Mouse (Mus musculus): ENCODE data around the gene Igflr1.

Gene Igflr1

DNA sequence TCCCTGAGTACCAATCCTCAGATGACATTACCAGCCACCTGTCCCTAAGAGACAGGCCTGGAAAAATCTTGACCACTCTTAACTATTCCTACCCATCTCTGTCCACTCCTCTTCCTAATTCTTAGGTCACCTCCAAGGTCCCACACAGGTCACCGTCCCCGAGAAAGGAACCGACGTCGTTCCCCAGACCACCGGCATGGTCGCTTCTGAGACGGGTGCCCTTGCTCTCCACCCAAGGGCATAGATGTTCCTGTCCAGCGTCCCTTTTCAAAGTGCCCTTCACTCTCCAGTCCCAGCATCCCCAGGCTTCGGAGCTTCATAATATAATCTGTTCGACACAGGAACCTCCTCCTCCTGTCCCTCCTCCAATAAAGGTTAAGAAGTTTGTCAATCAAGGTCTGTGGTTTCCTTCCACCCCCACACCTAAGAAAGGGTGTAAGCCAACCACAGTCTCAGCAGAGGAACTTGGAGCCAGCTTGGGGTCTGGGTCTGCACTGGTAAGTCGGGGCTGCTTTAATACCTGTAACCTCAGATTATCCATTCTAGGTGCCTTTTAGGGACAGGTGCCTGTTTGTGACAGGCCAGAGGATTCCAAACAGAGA lies at the start of gene Igflr1:
Gene Igflr1 (plus strand): TSS at position 458 of the 602 bp plus-strand sequence.
- no peak for DNase-seq (ENCODE audit: low spot score)

DNA sequence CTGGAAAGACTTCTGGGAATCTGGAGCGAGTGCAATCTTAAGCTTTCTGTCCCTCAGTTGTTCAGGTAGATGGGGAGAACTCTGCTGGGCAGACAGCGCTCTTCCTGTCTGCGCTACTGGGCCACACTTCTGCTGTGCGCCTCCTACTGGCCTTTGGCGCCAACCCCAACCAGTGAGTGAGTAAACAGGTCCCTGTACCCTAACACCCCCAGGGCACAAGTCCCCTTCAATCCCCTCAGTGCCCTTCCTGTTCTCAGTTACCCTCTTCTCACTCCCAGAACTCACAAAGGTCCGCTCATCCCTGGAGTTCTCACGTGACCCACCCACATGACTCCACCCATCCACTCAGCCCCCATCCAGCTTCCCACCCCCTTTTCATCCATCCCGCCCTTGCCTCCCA lies 46.9 kb upstream of the Igflr1 start:
- DNase-seq (ENCODE audit: low spot score), result no peak

GRCm38 (mm10) chr7:30520396-30520795 lies 44.8 kb upstream of the Igflr1 start:
- DNase-seq (ENCODE audit: low spot score), result no peak

- DNase-seq (ENCODE audit: low spot score), result no peak
These were observed 44.4 kb upstream of the Igflr1 start for GRCm38 (mm10) chr7:30520856-30521255.

DNA sequence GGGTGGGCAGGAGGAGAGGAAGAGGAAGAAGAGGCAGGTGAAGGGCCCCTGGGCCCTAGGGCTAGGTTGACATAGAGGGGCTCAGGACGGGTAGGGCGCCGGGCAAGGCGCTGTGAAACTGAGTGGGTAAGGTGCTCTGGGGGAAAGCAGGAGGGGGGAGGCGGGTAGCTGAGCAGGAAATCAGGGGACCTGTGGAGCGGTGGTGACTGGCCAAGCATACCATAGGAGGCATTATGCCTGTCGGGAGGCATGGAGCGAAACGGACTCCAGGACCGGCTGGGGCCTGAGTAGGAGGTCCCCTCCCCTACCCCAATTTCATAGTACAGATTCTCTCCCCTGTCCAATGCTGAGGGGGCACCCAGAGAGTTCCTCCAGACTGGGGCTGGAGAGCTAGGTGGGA lies 42.4 kb upstream of the Igflr1 start:
- DNase-seq (ENCODE audit: low spot score), result no peak

- peak; percentile 74 for DNase-seq (ENCODE audit: low spot score)
These were observed 40.7 kb upstream of the Igflr1 start for GRCm38 (mm10) chr7:30524487-30524886.

DNA sequence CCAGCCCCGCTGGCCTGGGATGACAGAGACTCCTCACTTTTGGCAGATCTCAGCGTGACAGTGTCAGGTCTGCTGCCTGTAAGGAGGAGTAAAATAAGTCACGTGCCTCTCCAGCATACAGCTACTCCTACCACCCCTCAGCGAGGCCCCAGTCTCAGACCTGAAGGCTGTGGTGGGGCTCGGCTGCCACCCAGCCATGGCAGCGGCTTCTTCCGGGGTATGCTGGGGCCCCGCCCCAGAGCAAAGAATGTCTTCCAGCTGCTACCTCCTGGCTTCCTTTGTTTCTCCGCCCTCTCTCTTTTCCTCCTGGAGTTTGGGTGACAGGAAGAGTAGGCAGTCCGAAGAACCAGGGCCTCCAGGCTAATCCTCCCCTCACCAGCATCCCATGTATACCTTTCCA lies 39.3 kb upstream of the Igflr1 start:
- no peak for DNase-seq (ENCODE audit: low spot score)

DNA sequence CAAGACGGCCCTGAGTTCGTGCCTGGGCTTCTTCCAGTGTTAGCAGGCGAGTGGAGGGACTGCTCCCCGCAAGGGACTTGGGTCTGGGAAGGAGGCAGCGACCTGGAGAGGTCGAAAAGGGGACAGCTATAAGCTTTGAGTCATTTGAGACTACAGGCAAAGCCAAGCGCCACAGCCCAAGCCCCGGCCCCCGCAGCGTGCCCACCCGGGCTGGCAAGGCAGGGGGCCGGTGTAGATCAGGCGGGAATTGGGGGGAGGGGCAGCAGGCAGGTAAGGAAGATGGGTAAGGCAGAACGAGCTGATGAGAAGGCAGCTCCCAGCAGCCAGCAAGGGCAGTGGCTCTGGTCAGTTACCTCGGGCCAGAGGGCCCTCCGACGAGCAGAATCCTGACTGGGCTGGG lies 38.8 kb upstream of the Igflr1 start:
- DNase-seq (ENCODE audit: low spot score), result no peak

DNA sequence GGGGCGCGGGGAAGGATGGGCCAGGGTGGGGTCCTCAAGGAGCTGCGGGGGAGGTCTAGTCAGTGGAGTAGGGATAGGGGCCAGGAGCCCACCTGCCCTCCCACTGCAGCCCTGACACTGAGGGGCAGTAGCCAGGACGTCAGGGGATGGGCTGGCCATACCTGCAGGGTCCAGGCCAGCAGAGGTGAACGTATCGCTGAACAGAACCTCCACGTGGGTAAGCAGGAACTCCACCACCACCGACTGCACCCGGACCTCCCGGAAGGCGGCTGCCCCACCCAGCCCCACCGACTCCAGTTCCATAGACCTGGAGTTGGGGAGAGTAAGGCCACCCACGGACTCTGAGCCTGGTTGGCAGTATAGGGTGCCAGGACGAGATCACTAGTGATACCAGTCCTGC lies 38.2 kb upstream of the Igflr1 start:
- no peak for DNase-seq (ENCODE audit: low spot score)

GRCm38 (mm10) chr7:30531291-30531815 lies 33.9 kb upstream of the Igflr1 start:
- no peak for DNase-seq (ENCODE audit: low spot score)

- peak; percentile 61 for DNase-seq (ENCODE audit: low spot score)
These were observed 32.3 kb upstream of the Igflr1 start for GRCm38 (mm10) chr7:30532931-30533330.

GRCm38 (mm10) chr7:30533941-30534632 lies 31.1 kb upstream of the Igflr1 start:
- DNase-seq (ENCODE audit: low spot score), result no peak

DNA sequence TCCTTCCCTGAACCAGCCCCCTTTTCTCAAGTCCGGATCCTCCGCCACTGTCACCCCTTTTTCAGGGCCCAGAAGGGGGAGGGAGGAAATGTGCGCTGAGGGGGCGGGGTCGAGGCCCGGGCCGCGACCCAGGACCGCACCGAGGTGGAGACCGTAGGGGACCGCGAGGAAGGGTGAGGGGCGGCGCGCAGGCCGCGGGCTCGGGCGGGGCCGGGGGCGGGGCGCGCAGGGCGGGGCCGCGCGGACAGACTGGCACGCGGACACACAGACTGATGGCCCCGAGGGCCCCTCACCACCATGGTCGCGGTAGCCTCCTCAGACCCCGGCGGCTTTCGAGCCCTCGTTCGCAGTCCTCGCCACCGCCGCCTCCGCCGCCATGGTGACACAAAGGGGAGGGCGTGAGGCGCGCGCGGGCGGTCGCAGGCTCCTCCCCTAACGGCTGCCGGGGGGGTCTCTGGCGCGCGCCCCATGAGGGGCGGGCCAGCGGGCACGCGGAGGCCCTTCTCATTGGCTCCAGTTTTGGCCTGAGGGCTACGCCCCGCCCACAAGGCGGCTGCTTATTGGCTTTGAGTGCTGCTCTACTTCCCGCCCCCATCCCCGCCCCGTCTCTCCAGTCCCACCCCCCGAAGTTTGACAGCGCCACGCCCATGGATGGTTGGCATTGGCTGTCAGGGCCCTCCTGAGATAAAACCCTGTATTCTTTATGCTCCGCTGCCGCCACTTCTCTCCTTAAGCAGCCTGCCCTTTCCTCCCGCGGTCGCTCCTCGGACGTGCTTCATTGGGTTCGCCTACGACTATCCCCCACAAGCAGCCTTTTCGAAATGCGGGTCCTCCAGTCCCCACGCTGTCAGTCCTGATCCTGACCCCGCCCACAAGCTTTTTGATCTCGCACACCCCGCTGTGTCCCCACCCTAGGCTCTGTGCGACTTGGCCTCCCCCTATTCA lies 30.3 kb upstream of the Igflr1 start, which contains the start of gene Arhgap33:
Gene Arhgap33 (minus strand): TSS at position 428 of the 945 bp plus-strand sequence.
- DNase-seq (ENCODE audit: low spot score), result peak; percentile 91

DNA sequence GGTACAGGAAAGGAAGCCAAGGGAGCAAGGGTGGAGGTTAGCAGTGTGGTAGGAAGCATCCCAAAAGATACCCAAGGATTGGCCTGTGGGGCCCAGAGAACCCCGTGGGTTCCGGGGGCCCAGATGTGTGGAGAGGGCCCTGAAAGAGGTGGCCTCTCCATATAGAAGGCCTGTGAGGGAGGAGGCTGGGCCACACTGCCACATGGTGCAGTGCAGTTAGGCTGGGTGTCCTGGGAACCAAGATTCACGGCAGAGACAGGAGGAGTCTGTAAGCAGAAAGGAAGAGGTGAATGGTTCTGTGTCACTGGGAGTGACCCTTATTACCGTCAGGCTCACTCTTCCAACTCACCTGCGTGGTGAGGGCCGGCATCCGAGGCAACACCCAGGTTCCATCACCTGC lies 24.7 kb upstream of the Igflr1 start:
- no peak for DNase-seq (ENCODE audit: low spot score)

GRCm38 (mm10) chr7:30544327-30544726 lies 20.9 kb upstream of the Igflr1 start:
- DNase-seq (ENCODE audit: low spot score), result no peak

- DNase-seq (ENCODE audit: low spot score), result no peak
These were observed 15.3 kb upstream of the Igflr1 start for GRCm38 (mm10) chr7:30549880-30550279.

- DNase-seq (ENCODE audit: low spot score), result no peak
These were observed 14.6 kb upstream of the Igflr1 start for GRCm38 (mm10) chr7:30550603-30551002.

GRCm38 (mm10) chr7:30551445-30552101 lies 13.7 kb upstream of the Igflr1 start:
- DNase-seq (ENCODE audit: low spot score), result no peak

GRCm38 (mm10) chr7:30552102-30553020 lies 12.9 kb upstream of the Igflr1 start, which contains the start of the genes Hspb6 and Proser3:
Hspb6 (plus strand) TSS chr7:30552178.
Proser3 (minus strand) TSS chr7:30552299.
- DNase-seq (ENCODE audit: low spot score), result peak; percentile 99

- DNase-seq (ENCODE audit: low spot score), result peak; percentile 68
These were observed 12.1 kb upstream of the Igflr1 start for GRCm38 (mm10) chr7:30553021-30553589.

All from adipocyte (in vitro differentiated cells).